Mouse (Mus musculus): ENCODE results near the gene Kcnj11. TPM values are rescaled to one million over a fixed set of nuclear protein-coding genes. Genes with fewer than 3 reads are reported as not detected.

The Kcnj11 gene
- polyA plus RNA-seq (2014; fragmentation: Illumina TruSeq; extraction: RNeasy Lipid Tissue Mini Kit (QIAGEN cat#74804); ENCODE audit: low read depth, low replicate concordance): not detected

GRCm38 (mm10) chr7:46100563-46100962 lies at the start of gene Kcnj11:
Gene Kcnj11 (minus strand): TSS chr7:46100764.

Other genes starting within 250 kb of the Kcnj11 start
- 78.5 TPM for gene Kdelr1, start 228.0 kb downstream of the Kcnj11 start, polyA plus RNA-seq (2014; fragmentation: Illumina TruSeq; extraction: RNeasy Lipid Tissue Mini Kit (QIAGEN cat#74804); ENCODE audit: low read depth, low replicate concordance)
- gene Grin2d, start 222.4 kb downstream of the Kcnj11 start, polyA plus RNA-seq (2014; fragmentation: Illumina TruSeq; extraction: RNeasy Lipid Tissue Mini Kit (QIAGEN cat#74804); ENCODE audit: low read depth, low replicate concordance): not detected
- not detected for gene Syngr4, start 204.1 kb downstream of the Kcnj11 start, polyA plus RNA-seq (2014; fragmentation: Illumina TruSeq; extraction: RNeasy Lipid Tissue Mini Kit (QIAGEN cat#74804); ENCODE audit: low read depth, low replicate concordance)
- gene Tmem143, start 203.8 kb downstream of the Kcnj11 start, polyA plus RNA-seq (2014; fragmentation: Illumina TruSeq; extraction: RNeasy Lipid Tissue Mini Kit (QIAGEN cat#74804); ENCODE audit: low read depth, low replicate concordance): 1.9 TPM
- 0.73 TPM for gene Emp3, start 179.4 kb downstream of the Kcnj11 start, polyA plus RNA-seq (2014; fragmentation: Illumina TruSeq; extraction: RNeasy Lipid Tissue Mini Kit (QIAGEN cat#74804); ENCODE audit: low read depth, low replicate concordance)
- 0.40 TPM for gene Ccdc114, start 176.7 kb downstream of the Kcnj11 start, polyA plus RNA-seq (2014; fragmentation: Illumina TruSeq; extraction: RNeasy Lipid Tissue Mini Kit (QIAGEN cat#74804); ENCODE audit: low read depth, low replicate concordance)
- not detected for gene Abcc6, start 70.5 kb downstream of the Kcnj11 start, polyA plus RNA-seq (2014; fragmentation: Illumina TruSeq; extraction: RNeasy Lipid Tissue Mini Kit (QIAGEN cat#74804); ENCODE audit: low read depth, low replicate concordance)
- gene Nomo1, start 67.1 kb downstream of the Kcnj11 start, polyA plus RNA-seq (2014; fragmentation: Illumina TruSeq; extraction: RNeasy Lipid Tissue Mini Kit (QIAGEN cat#74804); ENCODE audit: low read depth, low replicate concordance): 3.2 TPM
- gene Abcc8, start 79.3 kb upstream of the Kcnj11 start, polyA plus RNA-seq (2014; fragmentation: Illumina TruSeq; extraction: RNeasy Lipid Tissue Mini Kit (QIAGEN cat#74804); ENCODE audit: low read depth, low replicate concordance): not detected
- gene Ush1c, start 137.7 kb upstream of the Kcnj11 start, polyA plus RNA-seq (2014; fragmentation: Illumina TruSeq; extraction: RNeasy Lipid Tissue Mini Kit (QIAGEN cat#74804); ENCODE audit: low read depth, low replicate concordance): 2.9 TPM
- not detected for gene Otog, start 140.2 kb upstream of the Kcnj11 start, polyA plus RNA-seq (2014; fragmentation: Illumina TruSeq; extraction: RNeasy Lipid Tissue Mini Kit (QIAGEN cat#74804); ENCODE audit: low read depth, low replicate concordance)